Mouse (Mus musculus) CD8-positive naive resting alpha-beta T cell, adult 2 months (primary cell): ENCODE measurements around the gene Wdsub1.
"Not testable (repeated sequence)": the region's sequence is repeated elsewhere in the genome, so short reads cannot be mapped to it uniquely, and the experiment has no call there.

ENCODE experiments used
- DNase-seq, 2 experiments: peaks; one replicate each; pipeline ENCODE4 v3.0.0; 2022; ENCODE audit warnings: low read depth in 2 of 2, low spot score in 2 of 2

Gene Wdsub1

GRCm38 (mm10) chr2:59881831-59882741 is at the start of gene Wdsub1:
TSS of gene Wdsub1 (minus strand) at chr2:59882591.
- DNase-seq, result peak; percentile 78 to 84

- DNase-seq, result no peak
Observed at GRCm38 (mm10) chr2:59913610-59914009, 31.2 kb upstream of the Wdsub1 start.

GRCm38 (mm10) chr2:59908048-59908447 is 25.7 kb upstream of the Wdsub1 start:
- DNase-seq, result no peak

- no peak for DNase-seq
Observed at GRCm38 (mm10) chr2:59904007-59904406, 21.6 kb upstream of the Wdsub1 start.

- DNase-seq, result no peak
Observed at GRCm38 (mm10) chr2:59898666-59899065, 16.3 kb upstream of the Wdsub1 start.

- DNase-seq, result no peak
Observed at GRCm38 (mm10) chr2:59898105-59898504, 15.7 kb upstream of the Wdsub1 start.

- DNase-seq, result no peak
Observed at GRCm38 (mm10) chr2:59896837-59897236, 14.4 kb upstream of the Wdsub1 start.

GRCm38 (mm10) chr2:59896400-59896799 is 14.0 kb upstream of the Wdsub1 start:
- no peak for DNase-seq

GRCm38 (mm10) chr2:59889699-59890098 is 7.3 kb upstream of the Wdsub1 start:
- no peak for DNase-seq

- DNase-seq, result no peak
Observed at GRCm38 (mm10) chr2:59882742-59883281, 421 bp upstream of the Wdsub1 start.

- DNase-seq, result no peak
Observed at GRCm38 (mm10) chr2:59881404-59881803, 987 bp downstream of the Wdsub1 start.

GRCm38 (mm10) chr2:59878221-59878620 is 4.2 kb downstream of the Wdsub1 start:
- no peak for DNase-seq

GRCm38 (mm10) chr2:59877335-59877734 is 5.1 kb downstream of the Wdsub1 start:
- no peak for DNase-seq

- no peak for DNase-seq
Observed at GRCm38 (mm10) chr2:59876482-59876881, 5.9 kb downstream of the Wdsub1 start.

- no peak for DNase-seq
Observed at GRCm38 (mm10) chr2:59870526-59870925, 11.9 kb downstream of the Wdsub1 start.

GRCm38 (mm10) chr2:59862618-59863017 is 19.8 kb downstream of the Wdsub1 start:
- DNase-seq, result no peak

GRCm38 (mm10) chr2:59854363-59854762 is 28.0 kb downstream of the Wdsub1 start:
- no peak for DNase-seq

- no peak for DNase-seq
Observed at GRCm38 (mm10) chr2:59853543-59853942, 28.8 kb downstream of the Wdsub1 start.

GRCm38 (mm10) chr2:59852916-59853315 is 29.5 kb downstream of the Wdsub1 start:
- no peak for DNase-seq

- not testable (repeated sequence) for DNase-seq
Observed at GRCm38 (mm10) chr2:59851885-59852284, 30.5 kb downstream of the Wdsub1 start.

GRCm38 (mm10) chr2:59843848-59844247 is 38.5 kb downstream of the Wdsub1 start:
- no peak for DNase-seq

- DNase-seq, result no peak
Observed at GRCm38 (mm10) chr2:59843156-59843555, 39.2 kb downstream of the Wdsub1 start.
